Mouse (Mus musculus): Measurements from ENCODE around the gene Awat2. TPM values are rescaled to one million over a fixed set of nuclear protein-coding genes. Genes with fewer than 3 reads are reported as not detected.
"Not testable (repeated sequence)": the region's sequence is repeated elsewhere in the genome, so short reads cannot be mapped to it uniquely, and the experiment has no call there.

The Awat2 gene
- not detected for total RNA-seq (2022)

DNA sequence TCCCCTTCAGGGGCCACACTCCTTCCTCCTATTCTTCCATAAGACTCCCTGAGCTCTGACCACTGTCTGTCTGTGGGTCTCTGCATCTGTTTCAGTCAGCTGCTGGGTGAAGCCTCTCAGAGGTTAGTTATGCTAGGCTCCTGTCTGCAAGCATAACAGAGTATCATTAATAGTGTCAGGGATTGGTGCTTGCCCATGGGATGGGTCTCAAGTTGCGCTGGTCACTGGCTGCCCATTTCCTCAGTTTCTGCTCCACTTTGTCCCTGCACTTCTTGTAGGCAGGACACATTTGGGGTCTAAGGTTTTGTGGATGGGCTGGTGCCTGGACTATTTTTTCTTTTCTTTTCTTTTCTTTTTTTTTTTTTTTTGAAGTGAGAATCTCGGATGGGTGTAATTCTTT lies at the start of gene Awat2:
Awat2 (minus strand) TSS at position 101 of the 400 bp plus-strand sequence.
- DNase-seq (ENCODE audit: low spot score in 2 of 2) = not testable (repeated sequence)

- DNase-seq (ENCODE audit: low spot score in 2 of 2) = peak; percentile 22 to 34
Measured at GRCm38 (mm10) chrX:100480317-100480716, 37.8 kb upstream of the Awat2 start.

GRCm38 (mm10) chrX:100475569-100476223 lies 33.2 kb upstream of the Awat2 start:
- DNase-seq (ENCODE audit: low spot score in 2 of 2) = no peak

- no peak for DNase-seq (ENCODE audit: low spot score in 2 of 2)
Measured at GRCm38 (mm10) chrX:100471491-100471890, 29.0 kb upstream of the Awat2 start.

DNA sequence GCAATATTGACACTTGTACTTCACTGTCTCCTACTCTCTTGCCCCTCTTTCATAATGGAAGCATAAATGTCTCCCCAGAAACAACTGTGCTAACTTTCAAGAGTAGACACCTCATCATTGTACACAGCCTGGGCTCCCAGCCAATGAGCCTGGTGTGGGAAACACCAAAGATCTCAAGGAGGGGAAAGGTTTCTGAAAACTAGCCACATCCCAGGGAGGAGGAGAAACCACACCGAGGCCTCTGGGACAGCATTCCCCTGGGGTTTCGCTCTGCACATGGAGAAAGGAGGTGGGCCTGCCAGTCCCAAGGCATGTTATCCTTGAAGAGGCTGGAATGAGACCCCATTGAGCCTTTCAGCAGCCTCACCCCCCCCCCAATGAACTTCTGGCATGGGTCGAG lies 27.6 kb upstream of the Awat2 start:
- no peak for DNase-seq (ENCODE audit: low spot score in 2 of 2)

GRCm38 (mm10) chrX:100468047-100468446 lies 25.5 kb upstream of the Awat2 start:
- DNase-seq (ENCODE audit: low spot score in 2 of 2) = no peak

- DNase-seq (ENCODE audit: low spot score in 2 of 2) = no peak
Measured at GRCm38 (mm10) chrX:100443532-100443931, 1.0 kb upstream of the Awat2 start.

DNA sequence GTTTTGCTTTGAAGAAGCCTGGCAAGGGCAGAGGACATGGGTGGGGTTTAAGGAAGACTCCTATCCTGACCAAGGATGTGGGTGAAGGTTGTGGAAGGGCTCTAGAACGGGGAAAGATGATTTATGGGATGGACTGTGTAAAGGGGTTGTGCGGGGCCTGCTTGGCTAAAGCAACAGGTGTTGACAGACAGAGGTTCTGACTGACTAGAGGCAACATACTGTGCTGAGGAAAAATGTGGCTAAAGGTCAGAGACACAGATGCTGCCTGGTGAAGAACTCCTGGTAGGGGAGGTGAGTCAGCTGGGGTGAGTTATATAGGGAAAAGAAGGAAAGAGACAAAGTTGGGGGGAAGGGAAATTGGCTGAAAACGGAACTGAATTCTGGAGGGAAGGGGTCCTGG lies 10.2 kb downstream of the Awat2 start:
- no peak for DNase-seq (ENCODE audit: low spot score in 2 of 2)

GRCm38 (mm10) chrX:100428693-100429092 lies 13.8 kb downstream of the Awat2 start, which contains the start of gene Otud6a:
Otud6a (plus strand) TSS chrX:100429013.
- no peak for DNase-seq (ENCODE audit: low spot score in 2 of 2)

- no peak for DNase-seq (ENCODE audit: low spot score in 2 of 2)
Measured at GRCm38 (mm10) chrX:100409245-100409644, 33.3 kb downstream of the Awat2 start.

- no peak for DNase-seq (ENCODE audit: low spot score in 2 of 2)
Measured at GRCm38 (mm10) chrX:100401657-100402056, 40.9 kb downstream of the Awat2 start.

DNA sequence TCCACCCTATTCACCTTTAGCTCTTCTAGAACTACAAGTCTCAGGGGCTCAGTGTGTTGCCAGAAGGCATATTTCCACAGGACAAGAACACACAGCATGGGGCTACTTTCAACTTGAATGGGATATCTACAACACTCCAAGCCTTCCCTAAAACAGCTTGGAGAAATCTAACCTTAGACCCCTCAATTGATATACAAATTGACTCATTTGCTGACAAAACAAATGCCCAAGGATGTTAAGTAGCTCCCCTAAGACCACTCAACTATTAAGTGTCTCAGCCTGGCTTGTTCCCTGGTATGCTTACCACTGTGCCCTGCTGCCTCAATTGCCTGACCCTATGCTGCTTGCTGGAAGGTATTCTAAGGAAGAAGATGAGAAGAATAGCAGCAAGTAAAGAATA lies 41.6 kb downstream of the Awat2 start:
- no peak for DNase-seq (ENCODE audit: low spot score in 2 of 2)

DNA sequence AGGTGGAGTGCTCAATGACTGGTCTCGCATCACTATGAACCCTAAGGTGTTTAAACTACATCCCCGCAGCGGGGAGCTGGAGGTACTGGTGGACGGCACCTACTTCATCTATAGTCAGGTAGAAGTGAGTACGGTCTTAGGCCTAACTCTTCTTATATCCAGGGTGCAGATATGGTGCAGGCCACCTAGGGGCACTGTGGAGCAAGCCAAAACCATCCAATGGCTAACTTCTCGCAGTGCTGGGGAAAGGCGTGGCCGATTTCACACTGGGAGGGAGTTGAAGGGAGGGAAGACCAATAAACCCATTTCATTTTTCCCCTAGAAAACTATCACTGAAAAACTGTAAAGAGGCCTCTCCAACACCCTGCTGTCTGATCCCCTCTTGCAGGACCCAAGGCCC lies 47.5 kb downstream of the Awat2 start:
- DNase-seq (ENCODE audit: low spot score in 2 of 2) = peak in 1 of 2 experiments; percentile 2

- no peak for DNase-seq (ENCODE audit: low spot score in 2 of 2)
Measured at GRCm38 (mm10) chrX:100394223-100394861, 48.2 kb downstream of the Awat2 start.

- DNase-seq (ENCODE audit: low spot score in 2 of 2) = peak in 1 of 2 experiments; percentile 14
Measured at GRCm38 (mm10) chrX:100392304-100392703, 50.2 kb downstream of the Awat2 start.

- no peak for DNase-seq (ENCODE audit: low spot score in 2 of 2)
Measured at GRCm38 (mm10) chrX:100389887-100390286, 52.6 kb downstream of the Awat2 start.

DNA sequence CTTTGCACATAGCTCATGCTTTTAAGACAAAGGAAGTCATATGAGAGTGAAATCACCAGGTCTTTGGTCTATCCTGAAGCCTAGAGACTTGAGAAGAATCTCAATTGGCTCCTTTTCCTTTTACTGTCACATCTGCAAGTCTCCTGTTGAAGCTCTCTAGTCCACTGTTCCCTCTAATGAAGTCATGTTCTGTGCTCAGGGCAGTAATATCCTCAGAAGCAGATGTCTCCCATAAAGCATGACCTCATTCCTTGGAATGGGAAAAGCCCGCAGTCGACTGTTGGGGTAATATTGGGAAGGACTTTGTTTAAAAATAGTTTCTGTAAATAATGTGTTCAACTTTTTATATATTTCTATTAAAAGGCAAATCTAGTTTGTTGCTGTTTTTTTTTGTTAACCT lies 85.5 kb downstream of the Awat2 start:
- no peak for DNase-seq (ENCODE audit: low spot score in 2 of 2)

Small RNAs within 50 kb of the gene (microRNA-seq; reads per million reads assigned to microRNA genes)
- 2,122 to 2,310 reads per million in 2 experiments for gene Mir676

Other genes starting within 250 kb of the Awat2 start
- not detected for gene Otud6a, start 13.7 kb downstream of the Awat2 start, total RNA-seq (2022)
- 10 to 100 TPM; 36.3 to 38.9 (median 37.6) TPM for gene Igbp1, start 51.6 kb upstream of the Awat2 start, total RNA-seq (2022)
- under 1 TPM; 0.50 to 0.96 (median 0.60) TPM for gene Dgat2l6, start 82.1 kb upstream of the Awat2 start, total RNA-seq (2022)
- not detected for gene Awat1, start 129.5 kb upstream of the Awat2 start, total RNA-seq (2022)
- gene P2ry4, start 152.2 kb upstream of the Awat2 start, total RNA-seq (2022) = under 1 TPM in 1 of 4 experiments, not detected in 3; 0.14 TPM
- gene Arr3, start 162.8 kb upstream of the Awat2 start, total RNA-seq (2022) = 1 to 10 TPM in 1 of 4 experiments, under 1 TPM in 2, not detected in 1; 0.43 to 1.1 (median 0.52) TPM
- under 1 TPM; 0.29 to 0.57 (median 0.44) TPM for gene Kif4, start 183.0 kb upstream of the Awat2 start, total RNA-seq (2022)
- 10 to 100 TPM; 38.4 to 48.0 (median 39.5) TPM for gene Pdzd11, start 183.9 kb upstream of the Awat2 start, total RNA-seq (2022)